Mouse (Mus musculus) kidney, postnatal 0 days (tissue): Measurements from ENCODE around the gene Gm10778. TPM values are rescaled to one million over a fixed set of nuclear protein-coding genes. Genes with fewer than 3 reads are reported as not detected.
"Not testable (repeated sequence)": the region's sequence is repeated elsewhere in the genome, so short reads cannot be mapped to it uniquely, and the experiment has no call there.

Source experiments
- ATAC-seq: fragments of 200-750 bp; cut with Nextera tagmentation; replicated peaks from 2 replicates; pipeline ENCODE4 v1.8.0; 2017; ENCODE audit warnings: low read depth, moderate number of reproducible peaks, moderate TSS enrichment, moderate library complexity; ENCODE audit not compliant: low FRiP score
- DNase-seq: peaks from one replicate; pipeline ENCODE4 v3.0.0-alpha.2; 2016; ENCODE audit warnings: low spot score
- H3K27ac ChIP-seq: fragments of 300-500 bp; sonication (generic); 2 replicates; pipeline ENCODE4 v1.5.1; 2014; ENCODE audit warnings: mild to moderate bottlenecking
- H3K27me3 ChIP-seq: fragments of 300-500 bp; sonication (generic); 2 replicates; pipeline ENCODE4 v1.6.1; 2014; ENCODE audit warnings: low read length, mixed read lengths; ENCODE audit not compliant: insufficient read depth
- H3K36me3 ChIP-seq: fragments of 300-500 bp; sonication (generic); 2 replicates; pipeline ENCODE4 v1.6.1; 2014; ENCODE audit warnings: low read length, mixed read lengths; ENCODE audit not compliant: insufficient read depth
- H3K4me1 ChIP-seq: fragments of 300-500 bp; sonication (generic); replicated peaks from 2 replicates; pipeline ENCODE4 v1.6.1; 2014; ENCODE audit warnings: antibody characterized with exemption, low read length, mixed read lengths; ENCODE audit not compliant: insufficient read depth
- H3K4me2 ChIP-seq: fragments of 300-500 bp; sonication (generic); 2 replicates; pipeline ENCODE4 v1.6.1; 2014; ENCODE audit warnings: mild to moderate bottlenecking, low read length, moderate library complexity, mixed read lengths
- H3K4me3 ChIP-seq: fragments of 300-500 bp; sonication (generic); replicated peaks from 2 replicates; pipeline ENCODE4 v1.5.1; 2014; ENCODE audit warnings: low read depth, low read length
- H3K9ac ChIP-seq: fragments of 300-500 bp; sonication (generic); 2 replicates; pipeline ENCODE4 v1.6.1; 2014; ENCODE audit warnings: low read depth, low read length
- H3K9me3 ChIP-seq: fragments of 300-500 bp; sonication (generic); replicated peaks from 2 replicates; pipeline ENCODE4 v1.6.1; 2016; ENCODE audit warnings: low read length, inconsistent platforms, mixed read lengths
- CTCF ChIP-seq: IDR thresholded peaks from 2 replicates; pipeline ENCODE4 v1.5.1; 2016; ENCODE audit warnings: antibody characterized with exemption, low read depth, mild to moderate bottlenecking, moderate library complexity
- WGBS: fragments of 180-500 bp; shearing (Covaris S2); extraction: QIAGEN DNeasy Blood & Tissue Kit; methylation state at CpG from one replicate; pipeline ENCODE4 v1.1.7; 2014; 5-methylcytosine and 5-hydroxymethylcytosine counted together
- polyA plus RNA-seq: library from polyadenylated mRNA; unstranded; fragments of >200 nt; fragmentation: Nextera tagmentation; extraction: Ambion mirVana; gene quantifications from 2 replicates; pipeline ENCODE4 v1.2.1, GENCODE M21; 2015

The Gm10778 gene
- polyA plus RNA-seq, result 4.0 TPM in 2 replicates

DNA sequence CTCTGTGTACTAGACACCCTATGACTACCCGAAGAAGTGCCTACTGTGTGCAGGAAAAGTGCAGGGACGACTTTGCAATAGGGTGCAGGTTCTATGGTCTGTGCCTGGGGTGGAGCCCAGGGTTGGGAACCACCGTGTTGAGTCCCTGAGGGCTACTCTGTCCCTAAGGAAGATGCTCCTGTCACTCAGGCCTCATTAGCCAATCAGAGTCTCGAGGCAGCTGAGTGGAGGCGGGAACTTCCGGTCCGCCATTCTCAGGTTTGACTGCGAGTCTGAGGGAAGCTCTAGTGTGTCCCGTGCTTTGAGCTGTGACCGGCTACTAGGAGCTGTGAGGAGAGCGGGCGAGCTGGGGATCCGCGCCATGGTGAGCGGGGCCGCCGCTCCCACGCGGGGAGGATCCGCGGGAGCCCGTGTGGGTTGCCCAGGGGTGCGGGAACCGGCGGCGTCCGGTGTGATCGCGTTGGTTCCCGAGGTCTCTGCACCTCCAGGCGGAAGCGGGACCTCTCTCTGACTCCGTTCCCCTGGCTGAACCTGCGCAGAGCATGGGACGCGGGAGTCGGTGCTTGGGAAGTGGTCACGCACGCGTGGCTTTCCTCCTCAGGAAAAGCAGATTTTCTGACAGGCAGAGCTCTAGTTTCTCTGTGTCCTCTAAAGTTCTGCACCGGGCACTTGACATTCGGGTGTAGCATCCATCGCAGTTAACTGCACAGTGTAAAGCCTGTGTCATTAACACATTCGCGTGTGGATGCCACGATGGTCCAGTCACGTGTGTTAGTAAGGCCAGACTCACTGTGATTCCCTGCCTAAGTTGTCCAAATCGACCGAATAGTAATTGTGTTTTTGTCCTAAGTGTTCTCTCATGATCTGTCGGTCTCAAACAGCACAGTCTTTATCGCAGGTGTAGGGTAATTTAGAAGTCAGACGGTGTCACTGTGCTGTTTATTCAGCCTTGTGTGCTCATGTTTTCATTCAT, at the start of gene Gm10778:
Gene Gm10778 (plus strand): TSS at position 257 of the 973 bp plus-strand sequence.
- not testable (repeated sequence) for H3K9me3 ChIP-seq, H3K27me3 ChIP-seq, H3K36me3 ChIP-seq, H3K4me1 ChIP-seq
- Histone ChIP-seq H3K4me3 (peak within 1 kb of the TSS; percentile 53), H3K27ac (peak within 1 kb of the TSS; percentile 90), H3K9ac (peak within 1 kb of the TSS; percentile 61), H3K4me2 (peak within 1 kb of the TSS; percentile 53)
- WGBS, result 1% methylated on average over 34 of the region's 52 CpGs
- DNase-seq (peak; percentile 91), ATAC-seq (peak; percentile 93)

DNA sequence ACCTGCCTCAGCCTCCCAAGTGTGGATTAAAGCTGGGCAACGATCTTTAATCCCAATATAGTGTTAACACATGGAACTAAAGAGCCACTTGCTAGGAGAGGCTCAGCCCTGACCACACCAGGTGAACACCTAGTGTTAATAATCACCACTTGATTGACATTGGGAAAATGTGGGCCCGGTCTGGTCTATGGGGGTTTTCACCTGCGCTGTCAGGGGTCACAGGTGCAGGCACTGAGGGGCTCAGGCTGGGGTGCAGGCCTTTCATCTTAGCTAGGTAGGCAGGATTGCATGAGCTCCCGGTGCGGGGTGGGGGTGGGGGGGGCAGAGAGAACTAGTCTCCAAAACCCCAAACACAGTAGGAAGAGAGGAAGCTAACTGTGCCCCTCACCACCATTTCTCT, 49.2 kb upstream of the Gm10778 start:
- H3K36me3 ChIP-seq, result no peaks in the 10 kb centered on the region
- no peak overlapping the region for H3K4me2 ChIP-seq
- H3K9ac ChIP-seq, result no peak overlapping the region
- no peak overlapping the region for H3K4me3 ChIP-seq
- WGBS, result 76% methylated on average over 5 of the region's 5 CpGs
- no peaks in the 10 kb centered on the region for H3K27me3 ChIP-seq
- ATAC-seq (no peak), DNase-seq (no peak)
- H3K4me1 ChIP-seq, result peaks cover 45% of the 10 kb centered on the region
- H3K27ac ChIP-seq, result no peak overlapping the region
- no peaks in the 10 kb centered on the region for H3K9me3 ChIP-seq
- no peak for TF ChIP-seq CTCF

DNA sequence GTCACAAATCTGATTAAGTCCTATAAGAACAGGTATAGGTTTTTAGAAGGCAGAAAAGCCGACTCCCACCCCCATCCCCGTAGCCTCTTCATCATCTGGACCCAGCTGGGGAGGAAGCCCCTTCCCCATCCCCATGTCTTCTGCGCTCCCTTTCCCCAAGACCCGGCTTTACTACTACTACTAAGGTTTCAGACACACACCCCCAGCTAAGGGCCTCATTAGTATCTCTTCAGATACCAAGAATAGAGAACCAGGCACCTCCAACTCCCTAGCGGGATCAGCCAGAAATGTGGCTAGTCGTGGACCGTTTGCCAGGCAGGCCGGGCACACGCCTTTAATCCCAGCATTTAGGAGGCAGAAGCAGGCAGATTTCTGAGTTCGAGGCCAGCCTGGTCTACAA, 48.8 kb upstream of the Gm10778 start:
- H3K9ac ChIP-seq, result no peak overlapping the region
- no peak overlapping the region for H3K4me3 ChIP-seq
- H3K4me2 ChIP-seq, result peak overlapping the region; percentile 50; the same call in 1 of the 2 replicates
- DNase-seq (no peak), ATAC-seq (no peak)
- H3K36me3 ChIP-seq, result no peaks in the 10 kb centered on the region
- no peaks in the 10 kb centered on the region for H3K27me3 ChIP-seq
- no peak for TF ChIP-seq CTCF
- H3K27ac ChIP-seq, result no peak overlapping the region
- no peaks in the 10 kb centered on the region for H3K9me3 ChIP-seq
- WGBS, result 35% methylated on average over 10 of the region's 10 CpGs
- peaks cover 42% of the 10 kb centered on the region for H3K4me1 ChIP-seq

DNA sequence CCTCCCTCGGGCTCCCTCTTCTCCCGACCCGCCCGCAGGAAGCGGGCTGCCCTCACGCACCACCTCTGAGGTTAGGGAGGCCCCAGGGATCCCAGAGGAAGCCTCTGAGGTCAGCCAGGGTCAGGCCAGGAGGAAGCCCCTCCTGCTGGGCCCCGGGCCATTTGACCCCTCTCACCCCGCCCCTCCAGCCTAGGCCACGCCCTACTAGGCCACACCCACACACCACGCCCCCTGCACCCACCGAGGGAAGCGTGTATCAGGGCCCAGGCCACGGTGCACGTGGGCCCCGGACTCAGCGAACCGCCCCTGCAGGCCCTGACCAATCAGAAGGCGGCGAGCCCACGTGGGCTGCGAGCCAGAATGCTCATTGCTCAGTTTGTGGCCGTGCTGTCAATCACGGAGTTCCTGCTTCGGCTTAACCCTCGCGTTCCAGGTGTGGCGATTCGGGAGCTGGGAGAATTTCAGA, 48.1 kb upstream of the Gm10778 start, which contains the start of gene Tle6:
Gene Tle6 (minus strand): TSS at position 336 of the 466 bp plus-strand sequence.
- TF ChIP-seq CTCF, result no peak
- H3K27ac ChIP-seq, result peak within 1 kb of the TSS; percentile 36; the same call in 1 of the 2 replicates
- DNase-seq (peak; percentile 95), ATAC-seq (peak; percentile 85)
- peak within 1 kb of the TSS; percentile 50 for H3K4me2 ChIP-seq
- H3K9me3 ChIP-seq, result no peaks in the 10 kb centered on the region
- H3K4me1 ChIP-seq, result peaks cover 41% of the 10 kb centered on the region
- H3K27me3 ChIP-seq, result no peaks in the 10 kb centered on the region
- no peaks in the 10 kb centered on the region for H3K36me3 ChIP-seq
- 1% methylated on average over 28 of the region's 28 CpGs for WGBS
- 0 out of 2 replicates have a peak within 1 kb of the TSS, but pooled peaks have one; percentile 14 for H3K9ac ChIP-seq
- peak within 1 kb of the TSS; percentile 9; the same call in 1 of the 2 replicates for H3K4me3 ChIP-seq

DNA sequence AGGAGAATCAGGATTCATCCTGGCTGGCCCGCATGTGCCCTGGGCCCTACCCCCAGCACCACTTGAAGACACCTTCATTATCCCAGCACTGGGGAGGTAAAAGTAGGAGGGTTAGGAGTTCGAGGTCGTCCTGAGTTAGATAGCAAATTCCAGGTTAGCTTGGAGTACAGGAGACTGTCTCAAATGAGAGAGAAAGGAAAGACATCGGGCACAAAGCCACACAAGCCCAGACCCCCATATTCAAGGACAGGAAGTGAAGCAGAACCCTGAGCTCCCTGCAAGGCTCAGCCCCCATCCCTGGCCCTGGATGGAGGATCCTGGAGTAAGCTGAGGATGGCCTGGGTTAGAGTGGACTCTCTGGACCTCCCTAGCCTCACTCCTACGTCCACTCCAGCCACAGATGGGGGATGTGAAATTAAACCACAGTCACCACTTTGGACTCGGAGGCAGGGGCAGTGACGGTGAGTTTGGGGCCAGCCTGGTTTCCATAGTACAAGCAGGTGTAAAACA, 47.4 kb upstream of the Gm10778 start:
- Histone ChIP-seq H3K36me3 (no peaks in the 10 kb centered on the region), H3K27ac (no peak overlapping the region), H3K9ac (0 out of 2 replicates have a peak overlapping the region, but pooled peaks have one; percentile 14), H3K4me1 (peaks cover 35% of the 10 kb centered on the region), H3K9me3 (no peaks in the 10 kb centered on the region), H3K4me3 (peak overlapping the region; percentile 9; the same call in 1 of the 2 replicates), H3K27me3 (no peaks in the 10 kb centered on the region), H3K4me2 (peak overlapping the region; percentile 50)
- 18% methylated on average over 7 of the region's 7 CpGs for WGBS
- TF ChIP-seq CTCF, result no peak
- ATAC-seq, result no peak
- no peak for DNase-seq

DNA sequence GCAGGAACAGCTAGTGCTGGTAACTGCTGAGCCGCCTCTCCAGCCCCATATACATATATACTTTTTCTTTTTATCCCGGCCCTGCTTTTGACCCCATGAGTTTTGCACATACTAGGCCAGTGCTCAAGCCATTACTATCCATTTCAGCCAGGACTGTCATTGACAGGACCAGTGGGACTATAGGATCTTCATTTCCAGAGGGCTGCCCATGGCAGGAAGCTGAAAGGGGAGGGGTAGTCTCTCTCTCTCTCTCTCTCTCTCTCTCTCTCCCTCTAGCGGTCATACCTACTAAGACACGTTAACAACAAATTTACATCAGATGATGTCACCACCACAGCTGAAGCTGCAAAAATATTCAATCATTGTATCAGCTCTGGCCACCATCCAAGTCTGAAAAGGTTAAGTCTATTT, 46.1 kb upstream of the Gm10778 start:
- peak; percentile 95 for DNase-seq
- H3K27me3 ChIP-seq, result no peaks in the 10 kb centered on the region
- TF ChIP-seq CTCF, result peak; percentile 77
- no peaks in the 10 kb centered on the region for H3K36me3 ChIP-seq
- no peak overlapping the region for H3K4me3 ChIP-seq
- 22% methylated on average over 4 of the region's 4 CpGs for WGBS
- peaks cover 22% of the 10 kb centered on the region for H3K4me1 ChIP-seq
- no peak overlapping the region for H3K9ac ChIP-seq
- no peak overlapping the region for H3K27ac ChIP-seq
- no peak for ATAC-seq
- H3K9me3 ChIP-seq, result no peaks in the 10 kb centered on the region
- no peak overlapping the region for H3K4me2 ChIP-seq
